In the genomic region with DNA sequence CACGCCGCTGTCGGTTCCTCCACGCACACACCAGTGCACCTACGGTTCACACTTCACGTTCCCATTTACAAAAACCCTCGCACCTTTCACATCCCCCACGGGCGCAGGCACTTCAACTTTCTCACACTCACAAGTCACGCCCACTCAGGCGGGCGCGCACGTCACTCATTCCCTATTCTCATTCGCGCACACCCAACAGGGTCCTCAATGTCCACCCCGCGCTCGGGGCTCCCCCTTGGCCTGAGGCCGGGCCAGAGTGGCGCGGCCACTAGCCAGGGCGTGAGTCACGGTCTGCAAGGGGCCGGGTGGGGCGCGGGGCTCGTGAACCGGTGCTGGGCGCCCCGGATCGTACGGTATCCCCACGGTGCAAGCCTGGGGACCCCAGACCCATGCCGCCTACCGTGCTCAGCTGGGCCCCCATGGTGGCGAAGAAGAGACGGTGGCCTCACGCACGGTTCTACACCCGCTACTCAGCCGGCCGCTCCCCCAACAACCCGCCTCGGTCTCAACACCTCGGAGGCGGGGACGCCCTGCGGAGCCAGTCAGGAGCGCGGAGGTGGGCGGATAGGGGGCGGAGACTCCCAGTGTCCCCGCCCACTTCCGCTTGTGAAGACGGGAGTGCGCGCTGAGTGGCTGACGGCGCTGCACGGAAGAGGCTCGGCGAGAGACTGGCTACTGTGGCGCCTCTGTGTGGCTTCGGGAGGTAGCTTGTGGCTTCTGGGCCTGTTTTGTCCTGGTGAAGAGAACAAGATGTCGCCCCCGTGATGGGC, we compare ENCODE assay signal across 7 mouse cellular contexts. TPM values are rescaled to one million over a fixed set of nuclear protein-coding genes. Genes with fewer than 3 reads are reported as not detected.
DNase-seq lines count a peak whose midpoint lies in the region; ATAC-seq lines count a peak whose summit lies in the region.

No protein-coding gene starts in this region.

- H3K27ac ChIP-seq in intestine, embryonic 15.5 days: peak overlapping the region; percentile 93
- H3K27ac ChIP-seq in midbrain, embryonic 10.5 days (replicated peaks): peak overlapping the region; percentile 88

- H3K4me2 ChIP-seq in intestine, embryonic 15.5 days (replicated peaks): peak overlapping the region; percentile 89

- no peaks in the 10 kb centered on the region for H3K9me3 ChIP-seq in intestine, embryonic 15.5 days
- no peaks in the 10 kb centered on the region for H3K9me3 ChIP-seq in midbrain, embryonic 10.5 days (replicated peaks)

- H3K36me3 ChIP-seq in intestine, embryonic 15.5 days: no peaks in the 10 kb centered on the region
- H3K36me3 ChIP-seq in midbrain, embryonic 10.5 days: no peaks in the 10 kb centered on the region

- no peaks in the 10 kb centered on the region for H3K27me3 ChIP-seq in intestine, embryonic 15.5 days (replicated peaks)
- H3K27me3 ChIP-seq in midbrain, embryonic 10.5 days (ENCODE audit: low read depth, poor library complexity, severe bottlenecking): no peaks in the 10 kb centered on the region

- peak overlapping the region; percentile 92 for H3K9ac ChIP-seq in intestine, embryonic 15.5 days

- intact Hi-C loops in left cerebral cortex, postnatal 25 days (cut with DNase I): no loop called here

- H3K4me1 ChIP-seq in intestine, embryonic 15.5 days (replicated peaks): peaks cover 46% of the 10 kb centered on the region
- H3K4me1 ChIP-seq in midbrain, embryonic 10.5 days: peaks cover 47% of the 10 kb centered on the region

- ATAC-seq in intestine, embryonic 15.5 days: peak; percentile 97

- DNase-seq in adrenal gland, adult (ENCODE audit: inconsistent age in 2 of 2, low spot score in 1 of 2): peak; percentile 98
- peak; percentile 100 for DNase-seq in embryo, embryonic 10.5 days (ENCODE audit: low spot score)
- peak; percentile 98 for DNase-seq in gastrocnemius, postnatal 25 days
- DNase-seq in left cerebral cortex, postnatal 25 days (ENCODE audit: low spot score in 2 of 2): peak; percentile 97 to 98
- DNase-seq in midbrain, embryonic 10.5 days (ENCODE audit: low spot score): peak; percentile 96
- peak; percentile 94 for DNase-seq in right cerebral cortex, postnatal 4 days

- under 1% methylated on average over 67 of the region's 67 CpGs for WGBS in intestine, embryonic 15.5 days
- 2% methylated on average over 67 of the region's 67 CpGs for WGBS in midbrain, embryonic 10.5 days

- H3K4me3 ChIP-seq in intestine, embryonic 15.5 days (replicated peaks): peak overlapping the region; percentile 94
- H3K4me3 ChIP-seq in midbrain, embryonic 10.5 days: peak overlapping the region; percentile 74

RNA-seq across cellular contexts. Expression of a gene that starts 0.5 kb away (rescaled TPM):
- total RNA-seq in gastrocnemius, postnatal 25 days (2021): 10 to 100 TPM; 47.0 to 65.7 TPM
- 176 and 218 TPM in 2 replicates for polyA plus RNA-seq in intestine, embryonic 15.5 days (2015; fragmentation: Nextera tagmentation; extraction: Ambion mirVana)
- 10 to 100 TPM; 55.8 to 58.8 TPM for total RNA-seq in left cerebral cortex, postnatal 25 days (2021)
- 218 and 255 TPM in 2 replicates for polyA plus RNA-seq in midbrain, embryonic 10.5 days (2016; fragmentation: Nextera tagmentation; extraction: Ambion mirVana)

RNA-seq across cellular contexts. Expression of a gene that starts 22.7 kb away (rescaled TPM):
- 10 to 100 TPM; 16.7 to 16.9 TPM for total RNA-seq in gastrocnemius, postnatal 25 days (2021)
- polyA plus RNA-seq in intestine, embryonic 15.5 days (2015; fragmentation: Nextera tagmentation; extraction: Ambion mirVana): 108 and 109 TPM in 2 replicates
- 10 to 100 TPM; 86.0 to 86.2 TPM for total RNA-seq in left cerebral cortex, postnatal 25 days (2021)
- 189 and 190 TPM in 2 replicates for polyA plus RNA-seq in midbrain, embryonic 10.5 days (2016; fragmentation: Nextera tagmentation; extraction: Ambion mirVana)

RNA-seq across cellular contexts. Expression of a gene that starts 49.3 kb away (rescaled TPM):
- total RNA-seq in gastrocnemius, postnatal 25 days (2021): 10 to 100 TPM; 41.8 to 42.8 TPM
- polyA plus RNA-seq in intestine, embryonic 15.5 days (2015; fragmentation: Nextera tagmentation; extraction: Ambion mirVana): 64.0 and 66.7 TPM in 2 replicates
- 100 to 1,000 TPM; 140 to 161 TPM for total RNA-seq in left cerebral cortex, postnatal 25 days (2021)
- 88.1 and 91.4 TPM in 2 replicates for polyA plus RNA-seq in midbrain, embryonic 10.5 days (2016; fragmentation: Nextera tagmentation; extraction: Ambion mirVana)

Comparison
In these comparisons a context has a peak if more than half of its experiments do, and no peak if none do; other contexts are left out.
1. Peak in every context shown above with its lines: DNase-seq, ATAC-seq, H3K4me3 ChIP-seq and H3K27ac ChIP-seq.
2. RNA of a gene that starts 22.7 kb away (total RNA-seq): 86.0 to 86.2 TPM in left cerebral cortex, postnatal 25 days; 16.7 to 16.9 TPM in gastrocnemius, postnatal 25 days; every median in the first group is over 4 times any median in the second.